Mouse (Mus musculus): ENCODE data around the gene Slc4a4. TPM values are rescaled to one million over a fixed set of nuclear protein-coding genes. Genes with fewer than 3 reads are reported as not detected.

The Slc4a4 gene
- total RNA-seq, 2 experiments from 2014 or later: 34.1 to 44.1 TPM

DNA sequence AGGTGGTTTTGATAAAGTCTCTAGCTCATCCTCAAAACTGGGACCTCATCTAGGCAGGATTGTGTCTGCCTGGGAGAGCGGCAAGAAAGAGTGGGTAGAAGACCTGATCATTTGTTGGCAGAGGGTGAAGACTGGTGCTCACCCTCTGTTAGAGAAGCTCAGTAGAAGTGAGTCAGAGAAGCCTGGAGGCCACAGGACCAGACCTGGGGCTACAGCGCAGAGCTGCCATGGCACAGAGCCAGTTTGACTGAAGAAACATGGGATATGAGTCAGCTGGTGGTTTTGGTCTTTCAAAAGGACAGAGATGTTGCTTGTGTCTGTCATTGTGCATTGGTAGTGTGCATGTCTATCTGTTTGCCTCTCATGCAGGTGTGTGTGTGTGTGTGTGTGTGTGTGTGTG lies 26.0 kb downstream of the Slc4a4 start:
- DNase-seq: peak in 1 of 2 experiments; percentile 39
- intact Hi-C loops (cut with DNase I): no loop called here

DNA sequence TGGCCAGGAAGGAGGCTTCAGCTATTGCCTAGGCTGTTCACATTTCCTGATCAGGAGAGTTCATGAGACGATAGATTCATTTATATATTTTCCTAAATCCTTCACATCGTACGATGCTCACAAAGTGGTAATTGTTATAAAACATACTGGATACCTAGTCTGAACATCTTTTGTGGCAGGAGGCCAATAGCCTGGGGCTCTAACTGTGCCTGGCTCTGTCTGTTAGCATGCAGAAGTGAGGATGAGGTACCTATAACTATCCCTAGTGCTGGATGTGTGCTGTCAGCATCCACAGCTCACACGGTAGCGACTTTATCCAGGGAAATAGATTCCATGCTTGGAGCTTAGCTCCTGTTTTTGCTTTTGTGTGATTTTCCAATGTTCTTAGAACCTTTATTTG lies 28.5 kb downstream of the Slc4a4 start:
- DNase-seq: no peak
- intact Hi-C loops (cut with DNase I): no loop called here

DNA sequence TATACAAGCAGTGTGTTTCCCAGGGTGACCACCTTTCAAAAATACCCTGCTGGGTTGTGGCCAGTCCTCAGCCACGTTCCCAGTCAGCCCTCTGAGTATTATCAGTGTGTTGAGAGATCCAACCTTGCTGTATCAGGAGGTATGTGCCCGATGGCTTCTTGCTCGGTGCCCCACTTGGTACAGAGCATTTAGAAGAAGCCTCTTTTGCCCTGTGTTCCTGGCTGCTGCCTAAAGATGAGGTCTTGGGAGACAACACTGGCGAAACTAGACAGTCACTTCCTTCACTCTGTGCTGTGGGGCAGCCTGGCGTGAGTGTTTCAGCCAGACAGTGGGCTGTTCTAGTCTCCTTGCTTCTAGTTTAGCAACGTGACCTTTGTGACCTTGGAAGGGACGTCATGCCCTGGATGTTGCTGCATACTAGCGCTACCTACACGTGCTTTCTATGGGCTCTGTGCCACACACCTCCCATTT lies 29.9 kb downstream of the Slc4a4 start:
- DNase-seq: peak; percentile 66 to 77

DNA sequence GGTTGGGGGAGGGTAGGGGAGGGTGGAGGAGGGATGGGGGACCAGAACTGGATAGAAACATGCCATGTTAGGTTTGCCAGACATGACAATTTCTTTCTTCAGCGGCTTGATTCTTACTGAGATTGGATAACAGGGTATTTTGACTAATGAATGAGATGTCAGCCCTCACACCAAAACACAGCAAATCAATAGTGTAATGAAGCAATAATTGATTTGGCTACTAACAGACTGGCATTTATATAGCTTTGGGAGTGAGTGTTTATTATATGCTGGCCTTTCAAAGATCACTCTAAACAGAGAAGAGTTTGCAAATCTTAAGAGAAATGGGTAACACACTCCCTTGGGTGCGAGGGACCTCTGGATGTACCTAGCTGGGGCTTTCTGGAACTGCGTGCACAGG lies 30.6 kb downstream of the Slc4a4 start:
- intact Hi-C loops (cut with DNase I): no loop called here
- DNase-seq: no peak

More for the DNA sequence above, 29.9 kb downstream of the Slc4a4 start:
- intact Hi-C loops (cut with DNase I): no loop called here

DNA sequence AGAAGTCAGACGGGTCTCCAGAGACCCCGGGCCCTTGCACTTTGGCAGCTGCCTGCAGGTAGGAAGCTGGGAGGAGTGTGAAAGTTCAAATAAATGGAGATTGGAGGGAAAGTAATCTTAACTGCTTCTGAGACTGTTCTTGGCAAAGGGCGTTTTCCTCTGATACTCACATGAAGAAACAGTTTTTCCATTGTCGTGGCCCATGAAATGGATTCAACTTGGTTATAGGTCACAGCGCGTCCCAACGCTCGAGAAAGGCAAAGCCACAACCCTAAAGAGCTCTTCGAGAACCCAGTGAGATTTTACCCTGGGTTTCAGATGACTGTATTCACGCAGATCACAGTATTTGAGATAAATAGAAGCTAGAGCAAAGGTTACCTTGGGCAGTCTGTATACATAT lies 31.0 kb downstream of the Slc4a4 start:
- DNase-seq: no peak
- intact Hi-C loops (cut with DNase I): no loop called here

DNA sequence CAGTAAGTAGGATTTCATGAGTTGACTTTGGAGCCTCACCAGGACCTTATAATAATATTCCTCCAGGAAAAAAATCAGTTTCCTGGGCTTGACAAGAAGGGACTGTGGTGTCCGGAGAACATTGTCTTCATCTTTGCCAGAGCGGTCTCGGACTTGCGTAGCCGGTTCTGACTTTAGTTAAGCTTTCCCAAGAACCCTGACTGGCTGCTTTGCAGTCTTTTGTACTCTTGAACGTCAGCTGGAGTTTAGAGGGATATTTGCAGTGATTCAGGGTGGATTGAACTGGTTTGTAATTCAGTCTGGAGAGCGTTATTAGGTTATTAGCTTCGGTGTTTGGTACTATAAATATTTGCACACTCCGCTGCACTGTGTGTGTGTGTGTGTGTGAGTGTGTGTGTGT lies 31.9 kb downstream of the Slc4a4 start:
- intact Hi-C loops (cut with DNase I): no loop called here
- DNase-seq: no peak

DNA sequence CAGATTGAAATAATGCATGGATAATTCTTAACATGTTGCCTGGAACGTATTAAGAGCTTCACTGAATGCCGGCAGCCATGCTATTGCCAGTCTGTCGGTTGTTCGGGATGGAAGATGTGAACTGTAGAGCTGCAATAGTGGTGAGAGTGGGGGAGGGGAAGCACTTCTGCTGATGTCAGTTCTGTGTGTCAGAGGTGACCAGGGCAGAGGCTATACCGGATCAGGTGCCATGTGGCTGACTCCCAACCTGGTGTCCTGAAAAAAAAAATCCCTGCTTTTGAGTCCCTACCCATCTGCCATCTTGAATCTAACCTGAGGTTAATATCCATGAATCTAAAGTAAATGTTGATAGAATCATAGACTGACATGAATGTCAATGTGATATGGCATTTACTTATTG lies 39.0 kb downstream of the Slc4a4 start:
- DNase-seq: no peak
- intact Hi-C loops (cut with DNase I): loop anchor here (5.0 to 10.0 kb wide), 3 partner anchors 38 to 457 kb away; partner anchors contain the start of gene Slc4a4

DNA sequence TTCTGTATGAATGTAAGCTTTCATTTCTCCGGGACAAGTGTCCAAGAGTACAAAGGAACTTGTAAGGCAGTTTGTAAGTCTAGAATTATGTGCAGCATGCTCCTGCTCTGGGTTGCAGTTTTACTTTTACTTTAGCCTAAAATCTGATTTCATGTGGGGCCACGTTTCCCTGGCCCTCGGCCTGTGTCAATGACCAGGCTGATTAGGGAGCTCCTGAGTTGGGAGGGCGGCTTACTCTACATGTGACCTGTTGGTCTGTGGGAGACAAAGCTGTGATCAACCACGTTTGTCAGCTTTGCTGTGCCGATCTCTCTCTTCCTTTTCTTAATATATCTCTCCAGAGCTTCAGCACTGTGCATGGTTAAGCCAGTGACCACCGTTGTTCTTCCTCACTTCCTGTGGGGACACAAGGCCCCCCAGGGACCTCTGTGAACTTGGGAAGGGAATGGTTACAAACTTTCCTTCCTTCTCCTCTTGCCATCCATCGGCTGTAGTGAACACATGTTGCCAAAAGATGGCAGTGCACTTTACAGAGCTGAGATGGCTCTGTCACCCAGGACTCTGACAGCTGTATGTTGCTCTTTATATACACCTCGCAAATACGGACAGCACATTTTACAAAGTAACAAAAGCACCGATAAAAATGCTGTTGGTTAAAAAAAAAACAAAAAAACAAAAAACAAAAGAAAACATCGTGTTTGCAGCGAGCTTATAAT lies 41.7 kb downstream of the Slc4a4 start:
- peak; percentile 73 to 76 for DNase-seq
- intact Hi-C loops (cut with DNase I): loop anchor here (2.0 to 10.0 kb wide), 4 partner anchors 41 to 454 kb away; partner anchors contain the start of gene Slc4a4

DNA sequence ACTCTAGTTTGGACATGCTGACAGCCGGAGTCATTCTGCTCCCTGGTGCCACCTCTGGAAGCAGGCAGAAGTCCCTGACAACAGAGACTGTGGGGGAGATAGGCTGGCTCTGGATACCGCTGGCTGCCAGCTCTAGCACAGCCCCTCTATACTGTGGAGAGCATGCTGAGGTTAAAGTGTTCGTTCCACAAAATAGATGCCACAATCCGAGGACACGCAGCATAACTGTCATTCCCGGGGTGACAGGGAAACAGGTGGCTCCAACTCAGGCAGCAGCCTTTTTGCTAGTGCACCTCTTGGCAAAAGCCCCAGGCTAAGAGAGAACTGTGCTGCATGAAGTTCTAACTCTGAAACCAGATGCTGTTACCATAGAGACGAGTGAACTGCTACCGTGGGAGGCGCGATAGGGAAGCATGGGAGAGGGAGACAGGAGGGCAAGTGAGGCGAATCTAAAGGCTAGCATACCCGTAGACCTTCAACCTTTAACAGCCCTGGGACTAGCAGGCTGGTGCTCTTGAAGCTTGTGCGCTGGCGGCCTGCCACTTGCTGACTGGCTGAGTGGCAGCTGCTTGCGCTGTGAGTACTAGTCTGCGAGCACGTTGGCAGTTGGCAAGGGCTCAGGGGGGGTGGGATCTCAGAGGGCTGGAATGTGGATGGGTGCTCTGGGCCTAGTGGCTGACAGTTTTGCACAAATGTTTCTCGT lies 42.9 kb downstream of the Slc4a4 start:
- intact Hi-C loops (cut with DNase I): loop anchor here (2.0 to 10.0 kb wide), 6 partner anchors 42 to 453 kb away; partner anchors contain the start of gene Slc4a4
- peak; percentile 91 to 93 for DNase-seq

DNA sequence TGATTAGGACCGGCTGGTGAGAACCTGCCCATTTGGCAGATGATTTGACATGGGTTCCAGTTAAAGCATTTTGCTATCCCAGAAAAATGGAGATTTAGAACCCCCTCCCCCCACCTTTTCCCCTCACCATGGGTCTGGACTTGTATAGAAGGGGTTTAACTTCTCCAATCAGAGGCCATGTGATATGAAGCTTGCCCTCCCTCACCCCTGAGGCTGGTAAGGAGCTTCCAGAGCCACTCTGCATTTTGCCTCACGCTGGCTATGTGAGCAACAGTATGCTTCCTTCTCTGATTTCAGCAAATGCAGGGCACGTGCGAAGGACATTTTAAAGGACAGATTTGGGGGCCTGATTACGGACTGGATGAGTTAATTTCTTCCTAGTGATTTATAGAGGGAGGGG lies 43.5 kb downstream of the Slc4a4 start:
- DNase-seq: no peak

DNA sequence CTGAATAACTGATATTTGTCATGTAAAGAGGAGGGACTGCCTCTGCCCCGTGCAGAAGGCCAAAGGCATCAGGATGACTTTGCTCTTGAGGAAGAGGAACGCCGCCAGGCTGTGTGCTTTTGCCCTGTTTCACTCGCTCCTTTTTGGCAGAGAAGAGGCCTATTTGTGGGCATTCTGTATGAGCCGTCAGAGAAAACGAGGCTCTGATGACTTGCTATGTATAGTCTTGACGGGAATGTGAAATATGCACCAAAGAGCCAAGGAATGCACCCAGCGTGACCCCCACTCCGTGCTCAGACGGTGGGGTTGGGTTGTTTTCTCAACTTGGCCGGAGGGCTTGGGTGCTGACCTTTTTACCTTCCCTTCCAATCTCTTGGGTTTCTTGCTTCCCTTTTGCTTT lies 44.0 kb downstream of the Slc4a4 start:
- DNase-seq: no peak
- intact Hi-C loops (cut with DNase I): loop anchor here (5.0 kb wide), 2 partner anchors 52 to 107 kb away; no protein-coding TSS in a partner anchor

More for the DNA sequence above, 43.5 kb downstream of the Slc4a4 start:
- intact Hi-C loops (cut with DNase I): loop anchor here (5.0 kb wide), 2 partner anchors 52 to 107 kb away; no protein-coding TSS in a partner anchor

DNA sequence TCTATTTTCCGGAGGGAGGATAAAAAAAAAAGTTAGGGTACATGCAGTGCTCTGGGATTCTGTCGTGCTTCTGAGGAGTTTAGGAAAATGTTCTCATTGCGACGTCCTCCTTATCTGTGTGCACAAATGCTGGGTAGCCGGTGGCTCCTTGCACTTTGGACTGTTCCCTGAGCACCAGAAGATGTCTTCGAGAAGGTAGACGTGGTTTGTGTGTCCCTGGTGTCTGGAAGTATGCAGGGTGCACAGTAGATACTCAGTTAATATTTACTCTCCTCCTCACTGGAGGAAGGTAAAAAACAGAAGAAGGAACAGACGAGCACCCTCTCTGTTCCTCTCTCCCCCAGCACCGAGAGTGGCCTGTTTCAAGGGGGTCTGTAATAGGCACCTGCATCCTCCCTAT lies 44.6 kb downstream of the Slc4a4 start:
- intact Hi-C loops (cut with DNase I): loop anchor here (5.0 kb wide), 2 partner anchors 51 to 106 kb away; no protein-coding TSS in a partner anchor
- no peak for DNase-seq

DNA sequence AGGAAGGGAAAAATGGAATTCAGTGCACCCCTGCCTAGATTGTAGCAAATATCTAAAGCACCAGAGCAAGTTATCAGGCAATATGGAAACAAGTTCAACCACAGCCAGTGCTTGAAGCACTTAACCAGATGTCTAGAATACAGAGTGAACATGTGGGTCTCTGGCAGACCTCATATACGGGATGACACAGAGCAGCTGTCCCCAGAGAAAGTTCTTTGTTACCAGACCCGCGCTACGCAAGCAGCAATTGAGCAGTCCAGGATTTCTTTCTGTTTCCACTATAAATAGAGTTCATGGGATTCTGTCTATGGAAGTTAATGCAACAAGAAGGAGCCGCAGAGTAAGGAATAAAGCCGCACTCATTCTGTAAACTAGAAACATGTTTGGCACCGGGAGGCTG lies 46.8 kb downstream of the Slc4a4 start:
- DNase-seq: peak; percentile 50 to 57
- intact Hi-C loops (cut with DNase I): loop anchor here (5.0 kb wide), 2 partner anchors 49 to 104 kb away; no protein-coding TSS in a partner anchor

DNA sequence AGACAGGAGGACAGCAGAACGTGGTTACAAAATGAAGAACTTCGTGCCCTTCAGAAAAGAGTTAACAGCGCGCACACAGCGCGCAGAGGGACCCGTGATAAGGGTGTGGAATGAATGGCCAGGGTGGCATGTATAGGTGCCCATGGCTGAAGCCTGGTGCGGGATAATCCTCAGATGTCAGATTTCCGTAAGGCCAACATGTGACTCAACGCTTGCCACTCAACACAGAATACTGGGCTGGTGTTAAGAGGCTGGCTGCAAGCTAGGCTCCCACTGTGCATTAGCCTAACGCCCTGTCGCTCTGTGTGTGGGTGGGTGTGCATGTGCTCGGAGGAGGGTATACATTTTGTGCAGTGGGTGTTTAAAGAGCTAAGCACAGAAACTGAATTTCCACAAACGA lies 47.3 kb downstream of the Slc4a4 start:
- DNase-seq: peak; percentile 42 to 51
- intact Hi-C loops (cut with DNase I): loop anchor here (5.0 kb wide), 2 partner anchors 48 to 103 kb away; no protein-coding TSS in a partner anchor

DNA sequence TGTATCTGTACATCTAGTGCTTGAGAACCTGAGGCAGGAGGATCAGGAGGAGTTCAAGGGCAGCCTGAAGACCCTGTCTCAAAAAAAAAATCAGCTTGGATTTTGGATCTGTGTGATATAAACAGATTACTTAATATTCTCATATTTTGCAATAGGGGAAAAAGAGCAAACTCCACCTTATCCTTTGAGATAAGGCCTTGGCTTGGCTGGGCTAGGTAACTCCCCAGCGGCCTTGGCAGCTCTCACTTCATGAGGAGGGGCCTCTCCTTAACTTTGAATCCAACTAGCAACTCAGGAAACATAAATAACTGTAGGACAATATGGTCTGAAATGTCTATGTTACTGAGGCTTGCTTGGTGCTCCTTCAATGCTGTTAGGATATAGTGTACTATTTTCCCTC lies 51.6 kb downstream of the Slc4a4 start:
- no peak for DNase-seq
- intact Hi-C loops (cut with DNase I): no loop called here

DNA sequence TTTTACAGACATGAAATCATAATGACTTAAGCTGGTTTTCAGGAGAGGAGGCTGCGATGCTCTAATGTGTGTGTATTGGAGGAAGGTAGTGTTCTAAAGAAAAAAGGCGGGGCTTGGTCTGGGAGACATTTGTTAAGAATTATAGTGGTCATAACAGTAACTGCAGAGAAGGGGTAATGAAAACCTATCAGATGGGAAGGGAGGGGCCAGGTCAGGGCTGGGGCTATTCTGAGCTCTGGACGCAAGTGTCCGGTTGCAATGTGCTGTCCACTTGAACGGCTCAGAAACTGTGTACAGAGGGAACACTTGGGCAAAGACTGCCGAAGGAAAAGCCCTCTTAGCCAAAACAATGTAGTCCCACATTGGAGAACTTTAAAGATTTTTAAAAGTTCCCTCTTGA lies 52.5 kb downstream of the Slc4a4 start:
- intact Hi-C loops (cut with DNase I): no loop called here
- DNase-seq: no peak

DNA sequence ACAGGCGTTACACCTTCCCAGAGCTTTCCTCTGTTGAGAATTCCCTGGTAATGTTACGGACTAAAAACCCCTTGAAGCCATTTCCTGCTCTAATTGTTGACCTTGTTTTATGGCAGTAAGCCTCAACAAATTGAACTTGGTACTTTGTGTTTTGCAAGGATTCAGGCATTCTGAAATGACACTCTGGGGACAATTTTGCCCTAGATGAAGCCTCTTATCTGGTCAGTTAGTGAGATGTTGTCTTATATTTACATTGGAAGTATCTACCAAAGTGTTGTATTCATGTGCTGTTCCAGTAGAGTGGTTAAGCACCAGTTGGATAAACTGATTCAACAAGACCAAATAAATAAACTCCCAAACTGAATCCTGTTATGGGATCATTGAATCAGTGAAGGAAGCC lies 53.2 kb downstream of the Slc4a4 start:
- intact Hi-C loops (cut with DNase I): no loop called here
- DNase-seq: no peak

DNA sequence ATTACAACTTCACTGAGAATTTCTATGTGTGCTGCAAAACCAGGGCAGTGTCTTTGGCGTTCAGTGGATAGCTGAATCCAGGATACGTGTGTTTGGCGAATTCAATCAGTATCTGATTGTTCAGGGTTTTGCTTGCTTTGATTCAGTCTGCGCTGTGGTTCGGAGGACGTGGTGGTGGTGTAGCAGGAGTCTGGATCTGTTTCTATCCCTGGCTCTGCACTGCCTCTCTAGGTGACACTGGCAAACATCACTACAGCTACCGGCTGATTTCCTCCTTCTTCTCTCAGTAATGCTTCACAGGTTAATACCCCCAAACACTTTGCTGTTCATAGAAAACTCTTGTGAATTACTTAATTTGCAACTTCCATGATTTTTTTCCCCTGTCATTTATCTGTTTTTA lies 55.3 kb downstream of the Slc4a4 start:
- DNase-seq: no peak
- intact Hi-C loops (cut with DNase I): no loop called here

DNA sequence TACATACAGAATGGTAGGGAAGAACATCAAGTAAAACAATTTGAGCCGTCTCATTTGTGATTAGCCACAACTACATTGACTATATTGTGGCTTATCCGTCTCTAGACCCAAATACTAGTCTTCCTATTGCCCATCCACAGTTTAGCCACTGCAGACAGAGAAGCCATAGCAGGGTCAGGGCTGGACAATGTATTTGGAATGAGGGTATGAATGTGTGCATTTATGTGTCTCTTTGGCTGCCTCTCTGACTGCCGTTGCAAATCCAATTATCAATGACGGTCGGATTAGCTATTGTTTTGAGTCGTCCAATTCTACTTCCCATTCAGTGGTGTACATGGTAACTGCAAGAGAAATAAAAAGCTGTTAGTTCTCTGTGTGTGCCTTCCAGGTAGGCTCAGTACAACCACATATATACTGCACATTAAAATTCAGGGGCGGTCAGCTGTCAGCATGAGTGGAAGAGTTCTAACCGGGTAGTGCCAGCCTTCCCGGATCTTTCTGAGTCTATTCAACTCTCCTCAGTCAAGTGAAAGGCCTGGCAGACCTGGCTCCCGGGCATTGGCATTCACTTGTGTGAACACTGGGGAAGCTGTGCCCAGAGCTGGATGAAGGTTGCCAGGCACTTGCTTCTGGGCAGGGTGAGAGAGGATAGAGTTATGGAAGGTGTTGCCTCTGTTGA lies 59.2 kb downstream of the Slc4a4 start:
- intact Hi-C loops (cut with DNase I): no loop called here
- peak; percentile 71 to 72 for DNase-seq

DNA sequence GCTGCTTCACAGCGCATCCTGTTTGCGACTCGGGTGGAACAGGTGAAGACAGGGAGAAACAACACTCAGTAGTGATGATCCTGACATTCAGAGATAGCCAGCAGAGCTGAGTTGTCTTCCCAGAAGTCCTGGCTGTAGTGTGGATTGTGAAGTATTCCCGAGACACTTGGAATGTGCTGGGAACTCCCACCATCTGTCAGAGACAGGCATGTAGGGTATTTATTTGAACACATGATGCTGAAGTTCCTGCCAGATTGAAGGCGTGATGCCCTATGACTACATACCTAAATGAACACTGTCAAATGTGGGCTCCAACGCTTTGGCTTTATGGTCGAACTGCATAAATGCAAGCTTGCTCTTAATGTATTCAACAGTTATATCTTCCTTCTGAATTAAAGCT lies 63.7 kb downstream of the Slc4a4 start:
- intact Hi-C loops (cut with DNase I): no loop called here
- DNase-seq: no peak
